11 mouse cellular contexts compared by ENCODE assay signal in the genomic region with DNA sequence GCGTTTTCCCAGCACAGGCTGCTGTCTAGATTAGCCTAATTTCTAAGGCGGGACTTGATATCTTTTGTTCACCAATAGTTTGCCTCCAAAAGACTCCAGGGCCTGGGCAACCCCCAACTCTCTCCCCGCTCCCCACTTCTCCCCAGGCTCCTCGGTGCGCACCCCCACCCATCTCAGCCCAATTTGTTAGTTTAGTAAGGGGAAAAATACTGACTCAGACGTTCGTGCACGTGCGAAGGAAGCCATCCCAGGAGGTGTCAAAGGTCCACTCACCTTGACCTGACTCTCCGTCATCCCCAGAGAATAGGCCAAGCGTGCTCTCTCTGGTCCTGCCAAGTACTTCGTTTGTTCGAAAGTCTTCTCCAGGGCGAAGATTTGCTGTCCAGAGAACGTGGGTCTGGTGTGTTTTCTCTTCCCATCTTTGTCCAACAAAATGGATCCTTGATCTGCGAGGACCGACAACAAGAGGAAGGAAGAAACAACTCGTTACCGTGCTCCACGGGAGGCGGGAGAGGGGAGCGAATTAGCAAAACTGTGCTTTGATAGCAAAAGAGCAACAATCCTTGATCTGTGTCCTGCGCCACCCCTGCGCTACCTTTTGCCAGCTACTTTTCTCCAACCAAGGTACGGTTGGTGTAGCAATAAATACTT. TPM values are rescaled to one million over a fixed set of nuclear protein-coding genes. Genes with fewer than 3 reads are reported as not detected.
DNase-seq lines count a peak whose midpoint lies in the region; ATAC-seq lines count a peak whose summit lies in the region.
"Had no signal": no experiment of that assay in that cellular context is flagged by ENCODE, and none has a peak within 500 bp of the region (broad histone marks: within the 10 kb centered on the region; RNA-seq: fewer than 3 reads in every experiment).

No protein-coding gene starts in this region.

- peak overlapping the region; percentile 52 for H3K4me2 ChIP-seq in hindbrain, embryonic 15.5 days
- H3K4me2 ChIP-seq in neural tube, embryonic 15.5 days: peak overlapping the region; percentile 51

- no peaks in the 10 kb centered on the region for H3K36me3 ChIP-seq in hindbrain, embryonic 15.5 days
- no peaks in the 10 kb centered on the region for H3K36me3 ChIP-seq in neural tube, embryonic 15.5 days

- H3K27ac ChIP-seq in hindbrain, embryonic 15.5 days (replicated peaks): no peak overlapping the region
- H3K27ac ChIP-seq in neural tube, embryonic 15.5 days (replicated peaks): no peak overlapping the region

- no peaks in the 10 kb centered on the region for H3K9me3 ChIP-seq in hindbrain, embryonic 15.5 days
- no peaks in the 10 kb centered on the region for H3K9me3 ChIP-seq in neural tube, embryonic 15.5 days (replicated peaks)

- DNase-seq in heart, postnatal 10 days: peak; percentile 18 to 25
- no peak for DNase-seq in heart, postnatal 36 days
- peak; percentile 51 for DNase-seq in ZHBTc4 (ENCODE audit: low read depth, low spot score)
- DNase-seq in right cerebral cortex, postnatal 36 days (ENCODE audit: low spot score in 2 of 2): no peak
- DNase-seq in left cerebral cortex, postnatal 25 days (ENCODE audit: low spot score in 2 of 2): no peak
- DNase-seq: adrenal gland, adult 2 months; cerebellum, postnatal 14 days; thymus, postnatal 4 days had no signal

- 2% methylated on average over 25 of the region's 25 CpGs for WGBS in hindbrain, embryonic 15.5 days
- 6% methylated on average over 25 of the region's 25 CpGs for WGBS in neural tube, embryonic 15.5 days

- no peak overlapping the region for H3K9ac ChIP-seq in hindbrain, embryonic 15.5 days
- no peak overlapping the region for H3K9ac ChIP-seq in neural tube, embryonic 15.5 days (replicated peaks)

- peaks cover 23% of the 10 kb centered on the region for H3K4me1 ChIP-seq in hindbrain, embryonic 15.5 days (replicated peaks)
- peaks cover 23% of the 10 kb centered on the region for H3K4me1 ChIP-seq in neural tube, embryonic 15.5 days

- no peak for ATAC-seq in hindbrain, embryonic 15.5 days (ENCODE audit: low FRiP score, low read depth)
- ATAC-seq in neural tube, embryonic 15.5 days (ENCODE audit: low FRiP score): no peak
- ATAC-seq: intestine, embryonic 16.5 days had no signal

- peak overlapping the region; percentile 38 for H3K4me3 ChIP-seq in hindbrain, embryonic 15.5 days
- peak overlapping the region; percentile 39 for H3K4me3 ChIP-seq in neural tube, embryonic 15.5 days (replicated peaks)

- H3K27me3 ChIP-seq in hindbrain, embryonic 15.5 days: peaks cover 55% of the 10 kb centered on the region
- peaks cover 74% of the 10 kb centered on the region for H3K27me3 ChIP-seq in neural tube, embryonic 15.5 days (replicated peaks)

- intact Hi-C loops in heart, postnatal 10 days (cut with DNase I): no loop called here
- intact Hi-C loops in heart, postnatal 36 days (cut with DNase I): loop anchor here (10.0 kb wide), 1 partner anchor 297 kb away; no protein-coding TSS in a partner anchor
- intact Hi-C loops in left cerebral cortex, postnatal 25 days (cut with DNase I): loop anchor here (10.0 kb wide), 1 partner anchor 817 kb away; a partner anchor contains a TSS

RNA-seq across cellular contexts. Expression of a gene that starts 3.1 kb away (rescaled TPM):
- total RNA-seq in heart, postnatal 10 days (2021): under 1 TPM; 0.10 to 0.12 TPM
- total RNA-seq in heart, postnatal 36 days (2021): under 1 TPM in 1 of 2 experiments, not detected in 1; 0.11 TPM
- polyA plus RNA-seq in hindbrain, embryonic 15.5 days (2015; fragmentation: Nextera tagmentation; extraction: Ambion mirVana): 6.2 and 6.4 TPM in 2 replicates
- 5.3 and 6.7 TPM in 2 replicates for polyA plus RNA-seq in neural tube, embryonic 15.5 days (2015; fragmentation: Nextera tagmentation; extraction: Ambion mirVana)
- under 1 TPM; 0.21 TPM for total RNA-seq in left cerebral cortex, postnatal 25 days (2021)
- total RNA-seq: adrenal gland, adult 2 months had no signal
- polyA plus RNA-seq: adrenal gland, adult 2 months had no signal

Comparison
In these comparisons a context has a peak if more than half of its experiments do, and no peak if none do; other contexts are left out.
1. DNase-seq: peak in heart, postnatal 10 days (2 of 2) and ZHBTc4 (single experiment); none in heart, postnatal 36 days (0 of 2), right cerebral cortex, postnatal 36 days (0 of 2) and left cerebral cortex, postnatal 25 days (0 of 2).